Mouse (Mus musculus) right cerebral cortex, adult 2 months (tissue): Measurements from ENCODE around the gene Ppm1h.
A peak's percentile ranks its signal among the peaks of the same experiment; 100 is the strongest.

ENCODE experiments used
- DNase-seq, 2 experiments: peaks; one replicate each; pipeline ENCODE4 v3.0.0; 2021 to 2022; ENCODE audit warnings: low spot score in 2 of 2

The Ppm1h gene

DNA sequence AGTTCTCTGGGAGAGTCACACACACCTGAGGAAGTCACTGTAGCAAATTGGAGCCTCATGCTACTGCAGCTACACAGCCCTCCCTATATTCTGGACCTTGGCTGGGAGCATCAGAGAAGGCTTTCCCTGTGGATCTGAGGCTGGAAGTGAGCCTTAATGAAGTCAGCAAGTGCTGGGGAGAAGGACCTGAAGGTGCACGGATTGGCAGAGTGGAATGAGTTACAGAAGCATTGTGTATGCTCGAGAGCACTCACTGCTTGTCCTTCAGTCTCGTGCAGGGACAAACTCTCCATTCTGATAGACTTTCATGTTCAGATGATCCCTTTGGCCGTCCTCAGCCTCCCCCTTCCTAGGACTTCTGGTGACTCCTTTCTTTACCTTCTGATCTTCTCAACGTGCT is 26.3 kb downstream of the Ppm1h start:
- DNase-seq, result no peak

DNA sequence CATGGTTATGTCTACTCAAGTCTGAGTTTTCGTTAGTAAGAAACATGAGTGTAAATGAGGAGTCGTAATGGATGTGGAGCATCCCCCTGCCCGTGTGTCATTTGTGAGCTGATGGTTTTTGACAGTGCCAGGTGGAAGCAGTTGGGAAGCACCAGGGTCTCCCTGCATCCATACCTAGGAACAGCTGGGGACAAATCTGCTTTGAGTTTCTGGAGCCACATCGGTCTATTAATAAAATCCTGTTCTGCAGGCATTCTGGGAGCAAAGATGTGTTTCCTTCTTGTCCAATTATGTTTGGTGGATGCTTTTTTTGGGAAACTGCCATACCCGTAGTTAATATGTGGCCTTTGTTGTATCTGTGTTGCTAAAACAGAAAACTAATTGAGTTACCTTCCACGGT is 26.9 kb downstream of the Ppm1h start:
- no peak for DNase-seq

GRCm38 (mm10) chr10:122711381-122711811 is 32.8 kb downstream of the Ppm1h start:
- DNase-seq, result no peak

DNA sequence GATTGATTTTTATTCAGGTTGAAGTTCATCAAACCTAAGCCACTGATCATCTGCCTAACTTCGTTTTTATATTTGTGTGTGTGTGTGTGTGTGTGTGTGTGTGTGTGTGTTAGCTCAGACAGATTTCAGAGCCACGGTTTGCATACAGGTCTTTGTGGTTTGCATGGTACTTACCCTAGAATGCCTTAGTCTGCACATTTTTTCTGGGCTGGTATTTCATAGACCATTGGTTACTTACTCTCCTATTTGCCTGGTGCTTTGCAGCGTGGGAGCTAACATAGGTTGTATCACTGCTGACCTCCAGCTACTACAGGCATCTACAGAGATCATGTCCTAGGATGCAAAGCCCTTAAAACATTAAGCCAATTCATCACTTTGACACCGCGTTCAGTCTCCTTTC is 33.7 kb downstream of the Ppm1h start:
- DNase-seq, result no peak

- peak; percentile 41 to 46 for DNase-seq
These were observed 37.3 kb downstream of the Ppm1h start for GRCm38 (mm10) chr10:122715856-122716255.

DNA sequence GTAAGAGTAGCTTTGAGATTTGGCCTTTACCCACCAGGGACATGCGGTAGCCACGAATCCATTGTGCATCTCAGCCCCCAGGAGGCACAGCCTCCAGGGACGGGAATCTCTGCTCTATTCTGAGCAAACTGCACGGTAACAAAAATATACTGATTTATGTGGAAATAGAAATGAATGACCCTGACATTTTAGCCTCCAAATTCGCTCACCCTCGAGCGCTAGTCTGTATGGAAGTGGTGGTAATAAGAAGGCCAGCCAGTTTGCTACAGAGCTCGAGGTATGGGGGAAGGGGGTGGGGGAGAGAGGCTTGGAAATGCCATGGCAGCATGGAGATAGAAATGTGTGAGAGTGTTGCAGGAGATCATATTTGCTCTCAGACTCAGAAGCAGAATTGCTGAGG is 37.7 kb downstream of the Ppm1h start:
- DNase-seq, result no peak

- DNase-seq, result peak in 1 of 2 experiments; percentile 39
These were observed 38.3 kb downstream of the Ppm1h start for GRCm38 (mm10) chr10:122716739-122717474.

DNA sequence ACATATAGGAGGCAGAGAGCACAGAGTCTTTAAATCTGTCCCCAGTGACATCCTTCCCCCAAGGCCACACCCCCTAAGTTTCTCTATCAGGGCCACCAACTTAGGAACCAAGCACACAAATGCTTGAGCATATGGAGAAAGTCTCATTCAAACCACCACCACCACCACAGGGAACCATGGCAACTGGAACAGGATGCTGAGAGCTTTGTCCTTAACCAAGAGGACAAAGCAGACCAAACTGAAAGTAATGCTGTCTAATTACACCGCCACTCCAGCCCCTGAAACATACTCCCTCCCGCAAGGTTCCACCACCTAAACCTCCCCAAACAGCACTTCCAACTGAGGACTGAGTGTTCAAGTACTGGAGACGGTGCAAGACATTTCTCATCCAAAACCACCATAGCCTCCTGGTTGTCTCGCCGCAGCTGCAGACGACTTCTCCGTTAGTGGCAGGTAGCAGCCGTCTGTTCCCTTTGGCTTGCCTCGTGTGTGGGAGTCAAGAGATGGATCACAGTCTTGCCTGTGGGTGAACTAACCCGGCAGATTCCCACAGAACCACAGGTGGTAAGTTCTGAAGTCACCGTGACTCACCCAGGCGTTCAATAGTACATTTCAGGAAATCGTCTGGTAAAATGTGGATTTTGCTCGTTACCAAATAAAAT is 39.3 kb downstream of the Ppm1h start:
- peak; percentile 71 to 77 for DNase-seq

- DNase-seq, result no peak
These were observed 40.4 kb downstream of the Ppm1h start for GRCm38 (mm10) chr10:122718951-122719350.

DNA sequence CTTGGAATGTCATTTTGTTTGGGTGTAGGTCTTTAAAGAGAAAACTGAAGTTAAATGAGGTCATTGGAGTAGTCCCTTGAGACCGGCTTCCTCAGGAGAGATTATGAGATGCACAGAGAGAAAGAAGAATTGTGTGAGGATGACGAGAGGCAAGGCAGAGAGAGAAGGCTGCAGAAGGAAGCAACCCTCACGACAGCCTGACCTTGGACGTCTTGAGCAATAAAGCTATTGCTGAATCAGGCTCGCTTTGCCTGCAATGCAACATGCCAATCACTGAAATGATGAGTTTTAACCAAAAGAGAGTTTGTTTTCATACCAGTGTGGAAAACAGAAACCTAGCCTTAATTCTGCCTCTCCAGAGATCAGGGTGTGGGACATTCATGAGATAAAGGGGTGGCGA is 43.5 kb downstream of the Ppm1h start:
- no peak for DNase-seq

GRCm38 (mm10) chr10:122724692-122725091 is 46.1 kb downstream of the Ppm1h start:
- peak; percentile 51 to 66 for DNase-seq

- DNase-seq, result no peak
These were observed 48.7 kb downstream of the Ppm1h start for GRCm38 (mm10) chr10:122727228-122727627.

DNA sequence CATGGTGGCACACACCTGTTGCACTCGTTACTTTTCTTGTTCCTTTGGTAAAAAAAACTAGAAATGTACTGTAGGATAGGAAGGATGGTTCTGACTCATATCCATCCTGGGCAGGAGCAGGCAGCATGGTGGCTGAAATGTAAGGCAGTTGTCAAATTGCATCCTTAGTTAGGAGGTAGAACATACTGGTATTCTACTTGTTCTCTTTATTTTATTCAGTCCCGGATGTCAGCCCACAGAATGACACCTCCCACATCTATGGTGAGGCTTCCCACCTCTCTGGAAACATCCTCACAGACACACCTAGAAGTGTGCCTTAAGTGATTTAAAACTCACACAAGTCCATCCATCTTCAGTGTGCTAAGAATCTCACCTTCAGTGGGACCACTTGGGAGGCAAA is 49.6 kb downstream of the Ppm1h start:
- DNase-seq, result peak in 1 of 2 experiments; percentile 44

GRCm38 (mm10) chr10:122732146-122732545 is 53.6 kb downstream of the Ppm1h start:
- DNase-seq, result no peak

DNA sequence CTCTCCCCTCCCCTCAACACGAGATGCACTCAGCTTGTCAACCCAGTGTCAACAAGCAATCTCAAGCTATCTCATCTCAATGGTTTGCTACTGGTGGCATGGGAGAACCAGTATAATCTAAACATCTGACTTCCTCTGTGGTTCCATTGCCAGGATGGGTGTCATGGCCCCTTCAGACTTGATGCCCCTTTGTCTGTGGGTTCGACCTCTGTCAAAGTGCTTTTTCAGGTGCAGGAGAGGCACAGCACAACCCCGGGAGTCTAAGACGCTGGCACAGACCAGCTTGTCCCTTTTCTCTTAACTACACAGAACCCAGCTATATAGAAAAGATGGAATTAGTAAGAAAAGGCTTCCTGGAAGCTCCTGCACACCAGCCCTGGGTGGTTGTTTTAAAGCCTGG is 56.0 kb downstream of the Ppm1h start:
- no peak for DNase-seq

DNA sequence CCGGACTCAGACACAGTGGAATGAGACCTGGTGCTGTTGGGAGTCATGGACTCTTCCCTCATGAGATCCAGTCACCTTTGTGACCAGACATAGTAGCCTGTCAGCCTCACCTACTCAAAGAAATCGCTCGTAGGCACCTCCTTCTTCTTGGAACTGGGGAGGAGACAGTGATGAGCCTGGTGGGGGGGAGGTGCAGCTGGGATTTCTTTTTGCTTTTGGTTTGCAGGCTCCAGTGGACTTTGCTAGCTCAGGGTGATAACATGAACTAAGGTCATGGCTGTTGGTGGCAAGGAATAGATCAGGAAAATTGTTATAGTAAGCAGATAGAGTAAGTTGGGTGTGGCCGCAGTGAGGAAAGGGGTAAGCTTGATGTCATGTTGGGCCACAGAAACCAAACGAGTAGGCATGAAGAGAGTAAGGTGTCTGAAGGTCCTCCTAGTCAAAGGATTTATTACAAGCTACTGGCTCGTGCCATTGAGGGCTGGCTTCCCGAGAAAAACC is 56.8 kb downstream of the Ppm1h start:
- DNase-seq, result no peak

GRCm38 (mm10) chr10:122736835-122737234 is 58.3 kb downstream of the Ppm1h start:
- no peak for DNase-seq

GRCm38 (mm10) chr10:122738526-122738925 is 60.0 kb downstream of the Ppm1h start:
- DNase-seq, result peak; percentile 64 to 71

DNA sequence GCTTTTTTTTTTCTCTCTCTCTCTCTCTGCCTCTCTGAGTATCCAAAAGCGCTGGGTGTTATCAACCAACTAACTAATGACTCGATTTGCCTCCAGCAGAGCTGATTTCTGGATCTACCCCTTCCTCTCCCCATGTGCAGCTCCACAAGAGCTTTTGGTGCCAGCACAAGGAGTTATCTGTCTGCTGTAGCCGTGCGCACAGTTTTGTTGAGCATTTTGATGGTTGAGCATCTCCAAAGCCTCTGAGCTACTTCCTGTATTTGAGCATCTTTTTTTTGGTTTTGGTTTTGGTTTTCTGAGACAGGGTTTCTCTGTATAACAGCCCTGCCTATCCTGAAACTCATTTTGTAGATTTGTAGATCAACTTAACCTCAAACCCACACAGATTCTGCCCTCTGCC is 60.5 kb downstream of the Ppm1h start:
- DNase-seq, result no peak

GRCm38 (mm10) chr10:122740117-122740516 is 61.6 kb downstream of the Ppm1h start:
- DNase-seq, result peak in 1 of 2 experiments; percentile 34

- no peak for DNase-seq
These were observed 62.6 kb downstream of the Ppm1h start for GRCm38 (mm10) chr10:122741191-122741590.

DNA sequence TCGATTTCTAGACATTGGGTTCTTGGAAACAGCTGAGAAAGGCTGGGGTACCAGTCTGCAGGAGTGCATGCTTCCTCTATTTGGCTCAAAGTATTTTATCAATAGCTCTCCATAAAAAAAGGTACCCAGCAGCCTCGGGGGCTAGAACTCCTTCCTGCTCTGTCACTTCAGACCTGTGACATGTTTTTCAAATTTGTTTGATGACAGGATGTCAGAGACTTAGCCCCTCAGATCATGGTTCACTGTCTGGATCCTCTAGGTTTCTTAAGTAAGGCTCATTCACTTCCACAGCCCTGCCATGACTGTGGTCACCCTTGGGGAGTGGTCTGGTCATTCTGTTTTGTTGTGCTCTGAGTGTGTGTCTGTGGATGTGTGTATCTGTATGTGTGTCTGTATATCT is 63.6 kb downstream of the Ppm1h start:
- no peak for DNase-seq

DNA sequence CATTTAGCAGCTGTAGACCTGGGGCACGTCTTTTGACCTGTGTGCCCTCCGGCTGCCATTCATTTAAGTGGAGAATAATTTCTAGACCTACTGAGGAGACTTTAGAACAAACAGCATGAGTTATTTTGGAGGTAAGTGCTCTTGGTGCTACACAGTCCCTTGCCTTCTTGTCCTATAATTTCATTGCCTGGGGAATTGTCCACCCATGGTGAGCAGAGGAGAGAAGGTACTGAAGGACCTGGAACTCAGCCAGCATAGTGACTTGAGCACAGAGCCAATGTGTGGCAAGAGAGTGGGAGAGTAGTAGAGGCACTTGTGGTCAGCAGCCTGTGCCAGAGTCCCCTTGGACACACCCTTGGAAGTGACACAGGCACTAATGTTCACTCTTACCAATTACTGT is 64.8 kb downstream of the Ppm1h start:
- no peak for DNase-seq
